Mouse (Mus musculus): ENCODE measurements around the gene Lhx6. TPM values are rescaled to one million over a fixed set of nuclear protein-coding genes. Genes with fewer than 3 reads are reported as not detected.

Lhx6 gene
- polyA plus RNA-seq, 2 experiments from 2014 or later, result not detected

DNA sequence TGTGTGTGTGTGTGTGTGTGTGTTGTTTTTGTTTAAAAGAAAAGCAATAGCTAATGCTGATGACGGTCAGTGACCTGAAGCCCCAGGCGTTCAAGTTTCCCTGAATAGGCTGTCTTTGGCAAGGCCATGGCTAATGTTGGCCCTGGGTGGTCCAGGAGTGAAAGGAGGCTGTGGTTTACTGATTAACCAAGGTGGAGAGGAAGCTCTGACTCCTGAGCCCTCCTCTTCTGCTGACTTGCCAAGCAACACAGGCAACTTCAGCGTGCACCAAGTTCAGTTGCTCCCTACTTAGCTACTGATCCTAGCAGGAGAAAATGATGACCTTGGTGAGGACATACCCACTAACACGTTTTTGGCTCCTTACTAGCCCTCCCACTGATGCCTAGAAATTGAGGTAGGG lies 12.5 kb downstream of the Lhx6 start:
- ATAC-seq, result no peak

DNA sequence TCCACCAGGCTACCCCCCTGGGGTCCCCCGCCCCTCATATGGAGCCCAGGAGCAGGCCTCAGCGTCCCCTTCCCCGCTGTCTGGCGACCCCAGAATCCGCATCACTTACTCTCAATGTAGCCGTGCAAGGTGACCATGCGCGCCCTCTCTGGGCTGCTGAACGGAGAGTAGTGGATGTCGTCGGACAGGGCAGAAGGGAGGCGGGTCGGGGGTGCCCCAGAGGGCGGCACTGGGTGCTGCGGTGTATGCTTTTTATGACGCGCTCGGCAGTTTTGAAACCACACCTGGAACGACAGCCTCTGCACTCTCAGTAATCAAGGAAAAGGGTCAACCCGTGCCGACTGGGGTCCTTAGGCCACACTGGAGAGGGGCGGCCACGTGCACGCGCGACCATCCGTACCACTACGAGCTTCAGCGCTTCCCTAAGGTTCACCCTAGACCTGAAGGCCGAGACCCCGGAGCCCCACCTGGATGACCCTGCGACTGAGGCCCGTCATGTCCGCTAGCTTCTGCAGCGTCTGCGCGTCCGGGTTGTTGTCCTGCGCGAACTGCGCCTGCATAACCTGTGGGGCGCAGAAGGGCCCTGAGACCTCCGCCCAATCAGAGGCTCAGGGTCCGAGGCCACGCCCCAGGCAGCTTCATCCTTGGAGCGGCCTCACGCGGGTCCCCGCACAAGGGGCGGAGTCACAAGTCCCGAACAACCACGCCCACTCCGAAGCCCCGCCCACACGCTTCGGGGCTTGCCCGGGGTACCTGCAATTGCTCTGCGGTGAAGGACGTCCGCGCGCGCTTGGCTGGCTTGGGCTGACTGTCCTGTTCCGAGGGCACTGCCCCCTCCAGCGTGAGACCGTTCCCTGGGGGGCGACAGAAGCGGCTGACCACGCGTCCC lies 14.1 kb downstream of the Lhx6 start:
- peak; percentile 34 for ATAC-seq

DNA sequence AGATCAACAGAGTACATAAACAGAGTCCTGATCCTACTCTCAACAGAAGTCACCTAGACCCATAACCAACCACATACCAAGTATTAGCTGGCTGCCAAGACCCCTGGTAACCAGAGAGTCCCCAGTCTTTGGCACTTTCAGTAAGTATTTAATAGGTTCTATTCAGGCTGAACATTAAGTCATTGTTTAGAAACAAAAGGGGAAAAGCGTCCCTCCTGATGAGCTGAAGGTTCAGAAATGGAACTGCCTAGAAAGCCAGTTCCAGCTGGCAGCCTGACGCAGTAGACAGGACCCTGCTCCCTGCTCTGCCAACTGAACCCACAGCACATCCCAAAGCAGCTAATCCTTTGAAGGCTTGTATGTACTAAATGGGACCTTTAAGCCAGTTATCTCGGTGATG lies 16.0 kb downstream of the Lhx6 start:
- no peak for ATAC-seq

DNA sequence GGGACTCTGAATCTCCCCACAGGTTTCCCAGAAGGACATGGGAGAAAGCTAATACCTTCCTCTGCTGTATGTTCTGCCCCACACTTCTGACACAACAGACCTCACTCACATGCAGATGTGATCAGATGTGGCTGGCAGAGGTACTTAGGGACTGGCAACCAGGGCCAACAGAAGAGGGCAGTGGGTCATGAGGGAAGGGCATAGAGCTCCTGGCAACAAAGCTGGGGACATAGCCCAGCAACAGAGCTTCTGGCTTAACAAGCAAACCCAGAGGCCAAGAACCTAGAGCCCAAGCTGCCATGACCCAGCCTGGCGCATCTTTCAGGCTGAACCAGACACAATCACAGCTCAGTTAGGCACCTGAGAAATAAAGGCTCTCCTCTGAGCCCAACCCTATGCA lies 20.2 kb downstream of the Lhx6 start:
- no peak for ATAC-seq

DNA sequence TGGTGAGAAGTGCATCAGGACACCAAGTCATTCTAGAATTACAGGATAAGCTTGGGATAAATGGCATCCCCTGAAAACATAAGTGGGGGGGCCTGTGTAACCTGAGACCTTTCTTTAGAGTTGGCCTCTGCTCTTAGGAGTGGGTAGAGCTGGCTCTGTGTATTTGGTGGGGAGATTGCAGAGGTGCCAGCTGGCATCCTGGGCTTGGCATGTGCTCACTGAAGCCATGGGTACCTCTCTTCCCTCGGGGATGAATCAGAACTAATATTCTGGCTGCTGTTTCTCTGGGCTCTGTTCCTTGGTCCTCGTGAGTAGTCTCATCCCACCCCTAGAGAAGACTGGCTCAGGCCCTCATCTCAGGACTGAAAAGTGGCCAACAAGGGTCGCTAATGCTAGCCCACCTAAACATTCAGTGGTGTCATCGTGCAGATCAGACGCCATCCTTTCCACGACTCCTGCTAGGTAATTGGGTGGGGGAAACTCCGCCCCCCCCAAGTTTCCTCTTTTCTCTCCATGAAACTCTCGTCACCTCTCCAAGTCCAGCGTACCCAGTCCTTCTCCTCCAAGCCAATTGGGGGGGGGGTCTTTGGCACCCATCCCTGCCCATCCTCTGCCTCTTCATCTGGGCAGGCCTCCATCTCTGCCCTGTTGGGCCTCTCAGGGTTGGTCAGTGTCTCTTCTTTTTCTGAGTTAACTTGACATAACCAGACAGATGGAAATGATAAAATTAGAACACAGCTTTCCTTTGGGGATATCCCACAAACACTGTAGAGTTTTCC lies 22.2 kb downstream of the Lhx6 start:
- no peak for ATAC-seq

DNA sequence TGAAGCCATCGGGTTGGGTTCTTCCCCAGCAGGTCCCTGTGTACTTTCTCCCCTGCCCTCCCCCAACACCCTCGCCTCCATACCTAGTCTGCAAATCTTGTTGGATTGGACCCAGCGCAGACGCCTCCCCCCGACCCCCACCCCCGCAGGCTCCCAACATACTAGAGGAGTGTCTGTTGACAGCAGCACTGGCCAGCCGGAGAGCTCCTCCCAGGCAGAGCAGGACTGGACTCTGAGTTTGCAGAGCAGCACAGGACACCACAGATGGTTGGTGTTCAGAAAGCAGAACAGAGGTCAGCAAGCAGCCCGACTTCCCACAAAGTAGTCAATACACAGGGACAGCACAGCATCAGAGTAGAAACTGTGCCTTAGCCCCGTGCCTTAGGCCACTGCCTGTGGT lies 23.8 kb downstream of the Lhx6 start:
- ATAC-seq, result no peak

DNA sequence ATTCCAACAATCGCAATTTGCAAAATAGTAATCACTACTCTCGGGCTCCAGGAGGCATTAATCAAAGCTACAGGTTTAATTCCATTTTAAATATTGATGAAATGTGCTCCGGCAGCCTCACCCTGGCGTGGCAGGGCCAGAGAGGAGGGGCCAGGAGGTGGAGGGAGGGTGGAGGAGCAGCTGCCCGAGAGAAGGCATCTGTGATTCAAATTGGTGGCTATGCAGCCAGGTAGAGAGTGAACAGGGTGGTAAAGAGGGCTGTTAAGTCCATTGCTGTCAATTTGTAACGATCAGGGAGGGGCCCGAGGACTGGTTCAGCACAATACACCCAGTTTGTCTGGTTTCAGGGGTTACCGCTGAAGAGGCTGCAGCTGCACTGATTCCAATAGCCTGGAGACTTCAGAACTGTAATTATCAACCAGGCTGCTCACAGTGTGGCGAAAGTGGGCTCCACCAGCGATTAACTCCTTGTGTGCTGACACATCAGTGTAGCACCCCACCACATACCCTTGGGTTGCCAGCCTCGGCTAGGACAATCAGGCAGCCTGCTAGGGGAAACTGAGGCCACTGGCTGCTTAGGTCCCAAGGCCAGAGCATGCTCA lies 27.9 kb downstream of the Lhx6 start:
- no peak for ATAC-seq

DNA sequence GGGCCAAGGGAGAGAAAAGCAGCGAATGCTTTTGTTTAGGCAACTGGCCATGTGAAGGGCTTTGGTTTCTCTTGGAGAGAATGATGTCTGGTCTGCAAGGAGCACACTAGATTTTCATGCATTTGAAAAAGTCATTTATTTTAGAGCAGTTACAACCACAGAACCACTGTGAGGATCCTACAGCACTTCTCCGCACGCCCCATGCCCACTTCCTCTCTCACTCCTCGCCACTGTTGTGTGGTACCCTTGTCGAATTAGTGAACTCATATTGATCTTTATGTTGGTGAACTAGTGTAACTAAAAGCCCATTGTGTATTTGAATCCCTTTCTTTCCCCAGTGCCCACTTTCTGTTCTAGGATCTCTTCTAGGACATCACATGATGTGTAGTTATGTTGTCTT lies 30.0 kb downstream of the Lhx6 start:
- ATAC-seq, result no peak

DNA sequence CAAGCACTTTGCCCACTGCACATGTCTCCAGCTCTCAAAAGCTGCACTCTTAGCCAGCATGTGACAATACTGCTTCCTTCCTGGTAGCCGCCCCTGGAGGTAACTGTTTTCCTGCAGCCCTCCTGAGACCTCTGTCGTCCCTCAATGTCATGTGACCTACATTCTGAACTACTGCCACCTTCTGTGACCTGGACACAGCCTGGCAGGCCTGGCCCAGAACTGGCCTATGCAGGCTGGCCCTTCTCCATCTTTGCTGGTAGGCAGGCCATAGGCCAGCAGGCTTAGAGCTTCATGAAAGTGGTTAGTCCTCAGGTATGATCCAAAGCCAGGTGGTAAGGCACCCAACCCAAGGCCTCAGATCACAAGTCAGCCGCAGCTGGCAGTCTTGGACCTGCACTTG lies 31.4 kb downstream of the Lhx6 start:
- ATAC-seq, result no peak

DNA sequence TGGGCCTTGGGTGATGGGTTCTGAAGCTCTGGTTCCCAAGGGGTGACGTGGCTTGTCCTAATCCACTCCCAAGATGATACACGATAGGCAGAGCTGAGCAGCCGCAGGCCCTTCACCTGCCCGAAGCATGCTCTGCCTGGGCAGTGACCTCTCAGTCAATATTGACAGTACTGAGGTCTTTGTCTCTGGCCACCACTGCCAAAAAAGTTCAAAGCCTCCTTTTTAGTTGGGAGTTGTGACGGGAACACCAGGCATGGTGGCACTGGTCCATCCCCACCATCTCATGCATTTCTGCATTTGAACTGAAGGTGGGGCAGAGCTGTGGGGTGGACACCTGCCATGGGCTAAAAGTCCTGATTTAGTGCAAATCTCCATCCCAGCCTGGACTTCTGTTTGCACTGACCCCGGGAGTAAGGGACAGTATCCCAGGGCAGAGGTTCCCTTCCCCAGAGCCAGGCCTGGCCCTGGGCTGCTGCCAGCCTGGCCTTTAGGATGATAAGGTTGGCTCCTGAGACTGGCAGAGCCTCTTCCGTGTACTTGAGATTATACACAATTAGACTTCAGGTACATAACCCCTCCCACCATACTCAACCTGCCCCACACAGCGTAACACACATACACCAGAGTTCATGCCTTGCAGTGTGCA lies 33.4 kb downstream of the Lhx6 start:
- no peak for ATAC-seq

DNA sequence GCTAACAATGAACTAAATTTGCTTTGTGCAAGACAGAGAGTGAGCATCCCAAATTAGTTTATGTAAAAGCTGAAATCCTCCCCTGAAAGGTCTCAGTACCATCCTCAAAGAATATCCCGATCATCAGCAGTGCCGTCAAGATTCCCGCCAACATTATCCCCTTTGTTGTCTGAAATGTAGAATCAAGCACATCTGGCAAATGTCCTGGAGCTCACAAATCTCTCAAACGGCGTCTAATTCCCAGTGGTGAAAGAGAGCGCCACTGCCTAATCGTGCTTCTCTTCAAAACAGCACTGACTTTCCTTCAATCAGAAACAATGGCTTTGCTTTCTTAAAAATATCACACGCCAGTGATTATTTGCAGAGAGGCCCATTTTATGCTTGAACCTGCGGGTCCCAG lies 38.1 kb downstream of the Lhx6 start:
- no peak for ATAC-seq

DNA sequence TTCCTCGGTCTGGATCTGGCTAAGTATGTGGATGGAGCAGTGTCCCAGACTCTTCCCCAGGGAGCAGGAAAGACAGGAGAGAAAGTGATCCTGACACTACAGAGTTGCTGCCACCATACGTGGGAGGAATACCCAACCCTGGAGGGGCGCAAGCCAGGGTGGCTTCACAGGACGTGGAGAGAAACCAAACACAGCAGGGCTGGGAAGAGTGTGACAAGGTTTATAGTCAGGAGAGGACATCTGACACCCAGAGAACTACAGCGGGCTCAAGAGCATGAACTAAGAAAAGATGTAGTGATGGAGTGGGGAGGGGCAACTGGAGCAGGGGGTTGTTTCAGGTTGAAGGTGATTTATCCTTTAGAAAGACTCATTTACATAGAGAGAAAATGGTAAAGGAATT lies 43.8 kb downstream of the Lhx6 start:
- ATAC-seq, result no peak

DNA sequence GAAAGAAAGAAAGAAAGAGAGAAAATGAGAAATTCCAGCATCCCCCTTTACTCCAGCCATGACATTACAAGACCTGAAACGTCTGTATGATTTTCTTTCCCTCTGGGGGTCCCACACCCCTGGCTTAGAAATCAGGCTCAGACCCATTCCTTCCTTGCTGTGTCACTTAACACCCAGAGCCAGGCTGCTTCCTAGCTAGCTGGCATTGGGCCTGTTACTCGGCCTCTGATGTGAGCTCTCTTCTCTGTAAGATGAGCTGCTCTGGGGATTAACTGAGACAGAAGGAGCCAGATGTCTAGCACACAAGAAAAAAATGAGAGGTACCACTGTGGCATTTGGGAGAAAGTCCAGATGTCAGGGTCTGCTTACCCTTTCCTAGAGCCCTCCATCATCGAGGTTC lies 49.0 kb downstream of the Lhx6 start:
- no peak for ATAC-seq

DNA sequence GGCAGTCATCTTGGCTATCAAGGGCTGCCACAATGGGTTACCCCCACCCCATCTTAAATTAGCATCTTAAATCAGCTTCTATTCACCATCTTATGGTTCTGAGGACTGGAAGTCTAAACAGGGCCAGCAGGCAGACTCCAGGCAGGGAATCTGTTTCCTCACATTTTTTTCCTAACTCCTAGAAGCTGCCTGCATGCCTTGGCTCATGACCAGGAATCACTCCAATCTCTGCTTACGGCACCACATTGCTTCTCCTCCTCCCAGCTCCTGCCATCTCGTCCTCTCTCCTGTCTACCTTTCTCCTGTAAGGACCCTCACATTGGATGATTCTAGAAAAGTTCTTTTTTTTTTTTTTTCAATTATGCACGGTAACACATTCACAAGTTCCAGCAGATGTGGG lies 52.0 kb downstream of the Lhx6 start:
- ATAC-seq, result no peak

DNA sequence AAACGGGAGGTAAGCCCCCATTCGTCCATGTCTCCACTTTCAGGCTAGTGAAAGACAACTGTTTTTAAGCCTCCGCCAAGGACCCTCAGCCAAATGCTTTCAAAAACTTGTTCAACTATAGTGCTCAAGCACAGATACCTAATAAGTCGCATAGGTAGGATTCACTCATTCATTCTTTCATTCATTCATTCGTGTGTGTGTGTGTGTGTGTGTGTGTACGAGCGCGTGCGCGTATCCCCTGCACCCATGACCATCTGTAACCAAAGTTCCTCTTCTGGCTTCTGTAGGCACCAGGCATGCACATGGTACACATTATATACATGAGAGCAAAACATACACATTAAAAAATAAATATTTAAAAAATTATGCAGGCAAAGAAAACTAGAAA lies 55.6 kb downstream of the Lhx6 start:
- ATAC-seq, result no peak

DNA sequence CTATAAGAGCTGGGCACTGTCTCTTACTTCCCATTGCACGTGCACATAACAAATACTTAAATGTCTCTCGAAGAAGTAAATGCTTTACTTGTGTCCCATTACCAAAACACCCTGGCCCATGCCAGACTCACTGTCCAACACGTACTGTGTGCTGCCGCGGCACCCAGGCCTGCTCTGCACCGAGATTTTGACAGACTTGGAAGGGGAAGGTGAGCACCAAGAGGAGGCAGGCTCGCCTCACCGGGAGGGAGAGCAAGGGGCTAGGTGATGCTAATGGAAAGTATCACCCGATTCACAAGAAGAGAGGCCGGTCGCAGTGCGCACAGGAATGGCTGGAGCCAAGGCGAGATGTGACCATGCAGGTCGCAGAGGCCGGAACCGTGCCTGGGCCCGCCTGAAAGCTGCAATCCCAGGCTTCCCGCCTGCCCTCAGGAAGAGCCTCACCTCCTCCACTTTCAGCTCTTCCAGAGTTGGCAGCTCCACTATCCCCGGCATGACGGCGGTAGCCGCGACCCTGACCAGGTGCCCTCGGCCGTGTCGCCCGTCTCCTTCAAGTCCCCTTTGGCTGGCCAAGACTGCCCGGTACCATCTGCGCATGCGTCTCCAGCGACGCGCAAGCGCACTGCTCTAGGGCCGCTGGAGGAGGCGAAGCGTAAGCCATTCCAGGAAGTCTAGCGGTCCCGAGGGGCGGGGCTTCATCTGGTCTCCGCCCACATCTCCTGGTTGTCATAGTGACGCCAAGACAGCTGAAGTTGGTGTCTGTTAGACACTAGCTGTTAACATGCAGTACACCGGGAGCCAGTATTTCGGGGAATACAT lies 56.3 kb downstream of the Lhx6 start, which contains the start of the genes Ndufa8 and Morn5:
Ndufa8 (minus strand) TSS at position 659 of the 819 bp plus-strand sequence.
Morn5 (plus strand) TSS at position 711 of the 819 bp plus-strand sequence.
- peak; percentile 98 for ATAC-seq

DNA sequence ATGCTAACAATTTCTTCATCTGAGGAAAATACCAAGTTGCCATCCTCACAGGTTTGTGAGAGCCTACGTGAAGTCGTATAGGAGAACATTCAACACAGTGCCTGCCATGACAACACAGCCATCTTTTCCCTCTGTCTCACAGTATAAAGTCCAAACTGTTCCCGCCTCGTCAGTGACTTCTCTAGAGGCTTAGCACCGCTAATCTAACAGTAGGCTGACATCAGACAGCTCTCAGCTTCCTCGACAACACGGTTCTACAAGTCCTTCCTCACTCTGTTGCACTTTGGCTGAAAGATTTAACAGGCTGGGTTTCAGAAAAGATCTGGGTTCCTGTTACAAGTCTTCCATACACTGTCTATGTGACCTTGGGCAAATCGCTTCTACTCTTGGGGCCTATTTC lies 57.0 kb downstream of the Lhx6 start:
- ATAC-seq, result no peak

DNA sequence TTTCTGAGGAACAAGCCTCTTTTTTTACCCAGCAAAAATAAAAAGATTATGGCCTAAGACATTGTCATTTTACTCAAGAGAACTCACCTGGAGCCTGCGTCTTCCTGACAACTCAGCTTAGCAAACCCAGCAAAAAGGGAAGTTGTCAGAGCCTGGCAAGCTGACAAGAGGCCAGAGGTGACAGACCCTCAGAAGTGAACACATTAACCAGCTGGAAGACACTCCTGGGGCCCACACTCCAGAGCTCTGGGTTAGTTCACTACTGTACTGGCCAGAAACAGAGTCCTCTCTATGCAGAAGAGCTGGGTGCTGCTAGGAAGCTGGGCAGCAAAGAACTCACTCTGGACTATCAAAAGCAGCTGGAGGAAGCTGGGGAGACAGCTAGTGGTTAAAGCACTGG lies 64.3 kb downstream of the Lhx6 start:
- ATAC-seq, result no peak

DNA sequence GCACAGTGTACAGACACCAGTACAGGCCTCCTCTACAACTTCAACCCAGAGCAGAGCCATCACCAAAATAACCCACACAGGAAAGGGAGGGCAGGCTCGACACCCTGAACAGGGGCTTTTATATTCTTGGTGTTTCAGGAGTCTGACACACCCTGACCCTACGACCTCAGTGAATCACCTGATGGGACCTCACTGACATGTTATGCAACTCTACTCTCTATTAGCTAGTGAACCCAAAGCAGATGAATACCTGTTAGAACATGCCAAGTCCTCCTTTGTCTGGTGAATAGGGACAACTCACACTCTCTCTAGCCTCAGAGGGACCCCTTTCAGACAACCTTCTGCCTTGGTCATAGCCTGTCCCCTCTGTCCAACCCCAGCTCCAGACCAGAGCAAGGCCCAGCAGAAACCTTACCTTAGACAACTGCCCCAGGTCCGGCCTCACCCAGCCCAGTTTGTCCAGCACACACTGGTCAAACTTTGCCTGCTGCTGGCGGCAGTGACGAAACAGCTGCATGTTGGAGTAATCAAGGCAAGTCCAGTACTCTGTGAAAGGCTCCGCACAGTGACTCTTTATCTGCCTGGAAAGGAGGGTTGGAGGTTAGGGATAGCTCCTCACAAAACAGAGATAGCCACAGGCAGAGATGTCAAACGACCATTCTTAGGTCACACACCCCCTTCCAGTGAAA lies 65.8 kb downstream of the Lhx6 start:
- ATAC-seq, result no peak

DNA sequence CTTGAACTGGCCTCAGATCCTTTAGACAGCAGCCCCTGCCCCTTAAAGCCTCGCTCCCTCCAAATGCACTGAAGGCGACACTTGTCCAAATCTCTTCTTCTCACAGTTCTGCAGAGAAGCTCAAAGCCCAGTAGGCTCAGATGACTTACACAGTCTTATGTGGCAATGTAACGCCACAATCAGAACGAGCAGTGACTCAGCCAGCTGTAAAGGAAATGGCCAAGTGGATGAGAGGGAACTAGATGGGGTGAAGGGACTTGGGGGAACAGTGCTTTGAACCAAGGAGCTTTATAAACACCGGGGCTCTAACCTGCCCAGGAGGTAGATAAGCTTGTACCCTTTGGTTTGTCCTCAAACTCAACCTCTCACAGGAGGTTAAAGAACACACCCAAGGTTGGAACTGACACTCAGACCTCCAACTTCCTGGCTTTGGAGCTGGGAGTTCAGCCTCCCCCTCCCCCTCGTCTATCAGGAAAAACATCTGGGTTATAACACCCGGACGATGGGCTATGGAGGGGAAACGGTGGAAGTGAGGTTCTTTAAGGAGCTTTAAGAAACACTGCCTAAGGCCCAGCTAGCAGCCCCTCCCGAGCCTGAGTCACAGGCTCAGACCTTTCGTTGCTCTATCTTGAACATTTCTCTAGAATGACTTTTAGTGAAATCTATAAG lies 69.7 kb downstream of the Lhx6 start:
- ATAC-seq, result no peak

DNA sequence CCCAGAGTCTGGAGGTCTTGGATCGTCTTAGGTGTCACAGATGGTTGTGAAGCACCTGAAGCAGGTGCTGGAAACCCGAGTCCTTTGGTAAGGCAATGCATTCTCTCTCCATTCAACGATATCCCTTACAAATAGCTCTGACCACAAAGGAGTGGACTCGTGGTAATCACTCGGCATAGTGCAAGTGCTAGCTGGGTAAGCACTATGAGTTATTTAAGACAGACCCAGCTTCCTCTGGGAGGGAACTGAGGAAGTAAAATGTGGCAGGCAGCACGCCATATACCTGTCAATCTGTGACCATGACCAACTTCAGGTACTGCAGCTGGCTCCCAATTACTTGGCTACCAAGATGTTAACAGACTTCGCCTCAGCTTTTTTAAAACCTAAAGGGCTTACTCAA lies 70.3 kb downstream of the Lhx6 start:
- ATAC-seq, result no peak
